Mouse (Mus musculus) kidney, postnatal 0 days (tissue): Measurements from ENCODE around the gene Grm4. TPM values are rescaled to one million over a fixed set of nuclear protein-coding genes. Genes with fewer than 3 reads are reported as not detected.
A peak's percentile ranks its signal among the peaks of the same experiment; 100 is the strongest.

Experiments used
- ATAC-seq: fragments of 200-750 bp; cut with Nextera tagmentation; replicated peaks from 2 replicates; pipeline ENCODE4 v1.8.0; 2017; ENCODE audit warnings: low read depth, moderate number of reproducible peaks, moderate TSS enrichment, moderate library complexity; ENCODE audit not compliant: low FRiP score
- DNase-seq: peaks from one replicate; pipeline ENCODE4 v3.0.0-alpha.2; 2016; ENCODE audit warnings: low spot score
- H3K27ac ChIP-seq: fragments of 300-500 bp; sonication (generic); 2 replicates; pipeline ENCODE4 v1.5.1; 2014; ENCODE audit warnings: mild to moderate bottlenecking
- H3K27me3 ChIP-seq: fragments of 300-500 bp; sonication (generic); 2 replicates; pipeline ENCODE4 v1.6.1; 2014; ENCODE audit warnings: low read length, mixed read lengths; ENCODE audit not compliant: insufficient read depth
- H3K36me3 ChIP-seq: fragments of 300-500 bp; sonication (generic); 2 replicates; pipeline ENCODE4 v1.6.1; 2014; ENCODE audit warnings: low read length, mixed read lengths; ENCODE audit not compliant: insufficient read depth
- H3K4me1 ChIP-seq: fragments of 300-500 bp; sonication (generic); replicated peaks from 2 replicates; pipeline ENCODE4 v1.6.1; 2014; ENCODE audit warnings: antibody characterized with exemption, low read length, mixed read lengths; ENCODE audit not compliant: insufficient read depth
- H3K4me2 ChIP-seq: fragments of 300-500 bp; sonication (generic); 2 replicates; pipeline ENCODE4 v1.6.1; 2014; ENCODE audit warnings: mild to moderate bottlenecking, low read length, moderate library complexity, mixed read lengths
- H3K4me3 ChIP-seq: fragments of 300-500 bp; sonication (generic); replicated peaks from 2 replicates; pipeline ENCODE4 v1.5.1; 2014; ENCODE audit warnings: low read depth, low read length
- H3K9ac ChIP-seq: fragments of 300-500 bp; sonication (generic); 2 replicates; pipeline ENCODE4 v1.6.1; 2014; ENCODE audit warnings: low read depth, low read length
- H3K9me3 ChIP-seq: fragments of 300-500 bp; sonication (generic); replicated peaks from 2 replicates; pipeline ENCODE4 v1.6.1; 2016; ENCODE audit warnings: low read length, inconsistent platforms, mixed read lengths
- CTCF ChIP-seq: IDR thresholded peaks from 2 replicates; pipeline ENCODE4 v1.5.1; 2016; ENCODE audit warnings: antibody characterized with exemption, low read depth, mild to moderate bottlenecking, moderate library complexity
- WGBS: fragments of 180-500 bp; shearing (Covaris S2); extraction: QIAGEN DNeasy Blood & Tissue Kit; methylation state at CpG from one replicate; pipeline ENCODE4 v1.1.7; 2014; 5-methylcytosine and 5-hydroxymethylcytosine counted together
- polyA plus RNA-seq: library from polyadenylated mRNA; unstranded; fragments of >200 nt; fragmentation: Nextera tagmentation; extraction: Ambion mirVana; gene quantifications from 2 replicates; pipeline ENCODE4 v1.2.1, GENCODE M21; 2015

Gene Grm4
- polyA plus RNA-seq, 1 experiment from 2014 or later = 1.3 TPM

DNA sequence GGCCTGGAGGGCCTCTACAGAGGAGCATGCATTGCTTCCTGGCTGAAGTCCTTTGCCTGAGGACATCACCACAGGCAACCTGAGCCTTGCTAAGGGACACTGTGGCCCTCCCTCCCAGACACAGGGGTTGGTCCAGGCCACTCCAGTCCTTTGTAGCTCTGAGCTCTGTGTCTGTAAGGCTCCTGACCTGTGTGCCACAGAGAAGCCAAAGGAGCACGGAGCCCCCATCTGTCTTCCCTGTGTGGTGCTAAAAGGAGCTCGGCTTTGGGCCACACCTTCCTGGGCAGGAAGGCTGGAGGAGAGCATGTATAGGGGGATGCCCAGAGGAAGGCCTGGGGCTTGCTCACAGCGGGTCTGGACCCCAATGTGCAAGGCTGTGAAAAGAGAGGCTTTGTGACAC, 20.8 kb upstream of the Grm4 start:
- ATAC-seq (no peak), DNase-seq (no peak)
- no peak overlapping the region for H3K4me2 ChIP-seq
- no peaks in the 10 kb centered on the region for H3K36me3 ChIP-seq
- no peak overlapping the region for H3K9ac ChIP-seq
- H3K4me3 ChIP-seq = no peak overlapping the region
- 78% methylated on average over 3 of the region's 3 CpGs for WGBS
- H3K27me3 ChIP-seq = no peaks in the 10 kb centered on the region
- H3K27ac ChIP-seq = no peak overlapping the region
- H3K9me3 ChIP-seq = no peaks in the 10 kb centered on the region
- no peak for TF ChIP-seq CTCF
- H3K4me1 ChIP-seq = no peaks in the 10 kb centered on the region

DNA sequence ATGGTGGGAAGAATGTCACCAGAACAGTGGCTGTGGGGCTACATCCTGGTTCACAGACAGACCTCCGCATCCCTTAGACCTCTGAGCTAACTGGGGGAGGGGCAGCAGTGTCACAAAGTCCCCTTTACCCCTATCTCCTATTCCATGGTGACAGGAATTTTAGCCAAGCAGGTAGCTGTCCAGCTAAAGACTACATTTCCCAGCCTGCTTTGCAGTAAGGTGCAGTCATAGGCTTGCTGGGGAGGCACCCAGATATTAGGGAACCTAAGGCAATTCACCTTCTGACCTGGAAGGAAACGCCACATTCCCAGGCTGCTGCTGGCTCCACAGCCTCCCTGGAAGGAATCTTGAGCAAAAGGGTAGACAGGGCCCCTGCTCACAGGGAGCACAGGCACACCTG, 20.1 kb upstream of the Grm4 start:
- no peak overlapping the region for H3K27ac ChIP-seq
- H3K4me3 ChIP-seq = no peak overlapping the region
- no peak for ATAC-seq
- no peak for DNase-seq
- H3K4me1 ChIP-seq = no peaks in the 10 kb centered on the region
- no peak overlapping the region for H3K4me2 ChIP-seq
- H3K36me3 ChIP-seq = no peaks in the 10 kb centered on the region
- no peak overlapping the region for H3K9ac ChIP-seq
- H3K9me3 ChIP-seq = no peaks in the 10 kb centered on the region
- 68% methylated on average over 2 of the region's 2 CpGs for WGBS
- no peak for TF ChIP-seq CTCF
- H3K27me3 ChIP-seq = no peaks in the 10 kb centered on the region

DNA sequence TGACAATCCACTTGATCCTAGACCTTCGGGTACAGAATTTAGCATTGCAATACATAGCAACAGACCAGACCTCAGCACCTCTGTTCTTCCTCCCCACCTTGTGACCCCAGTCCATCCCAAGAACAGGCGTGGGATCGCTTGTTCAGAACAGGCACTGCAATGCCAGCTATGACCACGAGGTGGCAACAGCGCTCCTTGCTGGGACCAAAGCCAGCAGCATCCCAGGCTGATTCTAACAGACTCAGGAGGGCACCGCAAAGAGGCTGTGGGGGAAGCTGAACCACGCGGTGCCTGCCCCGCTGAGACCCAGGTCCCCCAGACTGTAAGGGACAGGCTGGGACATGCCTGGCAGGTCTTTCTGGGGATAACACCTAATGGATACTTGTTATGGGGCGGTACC, 13.5 kb upstream of the Grm4 start:
- DNase-seq (peak; percentile 86), ATAC-seq (peak; percentile 63)
- H3K4me2 ChIP-seq = no peak overlapping the region
- no peak overlapping the region for H3K9ac ChIP-seq
- no peak overlapping the region for H3K27ac ChIP-seq
- H3K4me3 ChIP-seq = no peak overlapping the region
- WGBS = 5% methylated on average over 10 of the region's 10 CpGs
- TF ChIP-seq CTCF = peak; percentile 99
- H3K9me3 ChIP-seq = no peaks in the 10 kb centered on the region
- no peaks in the 10 kb centered on the region for H3K4me1 ChIP-seq
- H3K27me3 ChIP-seq = no peaks in the 10 kb centered on the region
- H3K36me3 ChIP-seq = no peaks in the 10 kb centered on the region

DNA sequence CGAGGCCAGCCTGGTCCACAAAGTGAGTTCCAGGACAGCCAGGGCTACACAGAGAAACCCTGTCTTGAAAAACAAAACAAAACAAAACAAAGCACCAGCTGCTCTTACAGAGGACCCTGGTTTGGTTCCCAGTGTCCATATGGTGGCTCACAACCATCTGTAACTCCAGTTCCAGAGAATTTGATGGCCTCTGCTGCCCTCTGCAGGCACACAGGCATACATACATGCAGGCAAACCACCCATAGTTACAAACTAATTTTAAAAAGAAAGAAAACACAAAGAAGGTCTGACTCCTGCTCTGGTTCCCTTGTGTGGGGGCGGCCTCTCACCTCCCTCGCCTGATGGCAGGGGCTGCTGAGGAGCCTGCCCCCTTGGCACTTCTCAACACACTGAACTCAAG, 12.2 kb upstream of the Grm4 start:
- TF ChIP-seq CTCF = peak; percentile 47; the same call in 1 of the 2 replicates
- 82% methylated on average over 3 of the region's 3 CpGs for WGBS
- Histone ChIP-seq H3K27ac (no peak overlapping the region), H3K4me1 (no peaks in the 10 kb centered on the region), H3K9ac (no peak overlapping the region), H3K4me3 (no peak overlapping the region), H3K9me3 (no peaks in the 10 kb centered on the region), H3K27me3 (no peaks in the 10 kb centered on the region), H3K36me3 (no peaks in the 10 kb centered on the region), H3K4me2 (no peak overlapping the region)
- DNase-seq (no peak), ATAC-seq (no peak)

DNA sequence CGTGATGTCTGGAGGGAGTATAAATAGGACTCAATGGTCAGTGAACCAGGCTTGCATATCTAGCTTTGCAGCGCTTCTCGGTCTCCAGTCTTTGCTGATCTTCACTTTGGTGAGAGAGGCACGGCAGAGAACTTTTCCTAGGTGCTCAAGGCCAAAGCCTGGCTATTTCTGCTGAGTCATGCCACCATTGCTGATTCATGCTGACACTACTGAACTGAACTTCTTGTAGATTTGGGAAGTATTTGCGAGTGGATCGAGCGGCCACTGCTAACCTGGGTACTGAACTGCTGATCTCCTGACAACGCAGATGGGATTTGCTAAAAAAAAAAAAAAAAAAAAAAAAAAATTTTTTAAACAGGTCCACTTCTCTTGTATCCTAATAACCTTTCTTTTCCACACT, 10.9 kb upstream of the Grm4 start:
- DNase-seq = no peak
- WGBS = 85% methylated on average over 8 of the region's 8 CpGs
- no peak overlapping the region for H3K4me3 ChIP-seq

DNA sequence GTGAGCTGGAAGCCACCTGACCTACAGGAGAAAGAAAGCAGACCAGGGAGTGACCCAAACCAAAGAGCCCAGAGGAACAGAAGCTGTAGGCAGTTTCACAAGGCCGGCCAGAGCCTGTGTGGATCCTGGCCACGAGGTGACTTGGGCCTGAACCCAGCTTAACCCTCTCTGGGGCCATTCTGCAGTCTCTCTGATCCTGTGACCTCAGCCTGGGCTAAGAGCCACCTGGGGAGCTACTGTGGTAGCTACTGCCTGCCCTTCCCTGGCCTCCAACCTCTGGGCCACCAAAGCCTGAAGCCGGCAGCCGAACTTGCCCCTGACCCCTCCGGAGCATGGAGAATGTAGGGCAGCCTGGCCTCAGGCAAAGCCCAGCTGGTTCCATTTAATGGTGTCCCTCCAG, 7.6 kb upstream of the Grm4 start:
- no peaks in the 10 kb centered on the region for H3K4me1 ChIP-seq
- H3K27ac ChIP-seq = no peak overlapping the region
- no peak overlapping the region for H3K4me2 ChIP-seq
- DNase-seq (no peak), ATAC-seq (no peak)
- H3K36me3 ChIP-seq = no peaks in the 10 kb centered on the region
- WGBS = 57% methylated on average over 5 of the region's 5 CpGs
- TF ChIP-seq CTCF = no peak
- H3K9me3 ChIP-seq = no peaks in the 10 kb centered on the region
- H3K9ac ChIP-seq = no peak overlapping the region
- no peak overlapping the region for H3K4me3 ChIP-seq
- H3K27me3 ChIP-seq = no peaks in the 10 kb centered on the region

More for the DNA sequence above, 10.9 kb upstream of the Grm4 start:
- Histone ChIP-seq H3K36me3 (no peaks in the 10 kb centered on the region), H3K27me3 (no peaks in the 10 kb centered on the region), H3K4me1 (no peaks in the 10 kb centered on the region), H3K27ac (no peak overlapping the region), H3K9ac (no peak overlapping the region), H3K9me3 (no peaks in the 10 kb centered on the region), H3K4me2 (no peak overlapping the region)
- no peak for ATAC-seq
- TF ChIP-seq CTCF = no peak

DNA sequence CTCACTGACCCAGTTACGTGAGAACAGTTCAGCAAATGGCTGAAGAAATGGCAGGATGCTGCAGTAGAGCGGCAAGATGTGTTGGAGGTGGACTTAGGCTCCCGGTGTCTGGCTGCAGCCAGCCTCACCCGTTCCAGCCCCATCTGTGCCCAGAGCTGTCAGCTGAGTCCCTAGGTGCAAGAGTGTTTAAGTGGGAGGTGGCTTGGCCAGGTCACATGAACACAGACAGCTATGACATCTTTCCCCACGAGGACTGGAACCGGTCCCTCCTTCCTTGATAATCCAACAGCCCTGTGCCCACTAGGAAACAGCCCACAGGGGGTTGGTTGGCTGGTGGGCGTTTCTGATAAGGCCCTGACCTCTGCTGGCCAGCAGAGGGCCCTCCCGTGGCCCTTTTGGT, 6.8 kb upstream of the Grm4 start:
- TF ChIP-seq CTCF = no peak; the same call in 1 of the 2 replicates
- Histone ChIP-seq H3K9ac (no peak overlapping the region), H3K4me3 (no peak overlapping the region), H3K4me1 (no peaks in the 10 kb centered on the region), H3K36me3 (no peaks in the 10 kb centered on the region), H3K4me2 (no peak overlapping the region), H3K27ac (no peak overlapping the region), H3K9me3 (no peaks in the 10 kb centered on the region), H3K27me3 (no peaks in the 10 kb centered on the region)
- ATAC-seq = peak; percentile 72
- no peak for DNase-seq
- 40% methylated on average over 8 of the region's 8 CpGs for WGBS
